20 mouse cellular contexts compared by ENCODE assay signal in genomic region chr3:9444558-9444957, GRCm38 (mm10).
"Had no signal": no experiment of that assay in that cellular context is flagged by ENCODE, and none has a peak within 500 bp of the region (broad histone marks: within the 10 kb centered on the region; RNA-seq: fewer than 3 reads in every experiment).

No protein-coding gene starts in this region.

- H3K27me3 ChIP-seq: limb, embryonic 12.5 days; limb, embryonic 15.5 days; lung, embryonic 15.5 days; neural tube, embryonic 12.5 days; neural tube, embryonic 15.5 days had no signal

- H3K9me3 ChIP-seq: limb, embryonic 15.5 days; lung, embryonic 15.5 days; neural tube, embryonic 15.5 days had no signal

- H3K27ac ChIP-seq: limb, embryonic 12.5 days; limb, embryonic 15.5 days; liver, embryonic 14.5 days; lung, embryonic 15.5 days; midbrain, embryonic 10.5 days; neural tube, embryonic 12.5 days; neural tube, embryonic 15.5 days had no signal

- H3K4me2 ChIP-seq: limb, embryonic 12.5 days; limb, embryonic 15.5 days; liver, embryonic 11.5 days; lung, embryonic 15.5 days; neural tube, embryonic 12.5 days; neural tube, embryonic 15.5 days had no signal

- H3K4me3 ChIP-seq: limb, embryonic 12.5 days; limb, embryonic 15.5 days; lung, embryonic 15.5 days; megakaryocyte, embryonic 14.5 days; midbrain, embryonic 10.5 days; neural tube, embryonic 12.5 days; neural tube, embryonic 15.5 days had no signal

- H3K9ac ChIP-seq: limb, embryonic 12.5 days; limb, embryonic 15.5 days; liver, embryonic 14.5 days; lung, embryonic 15.5 days; neural tube, embryonic 12.5 days; neural tube, embryonic 15.5 days had no signal

- DNase-seq: kidney, adult 9 months; kidney, postnatal 14 days; left cerebral cortex, postnatal 4 days; lung, adult 18-20 months; lung, postnatal 10 days; lung, postnatal 36 days; midbrain, embryonic 14.5 days; right cerebral cortex, adult 18-20 months; right cerebral cortex, postnatal 14 days; right cerebral cortex, postnatal 4 days; thymus, postnatal 36 days had no signal

- H3K4me1 ChIP-seq: limb, embryonic 12.5 days; limb, embryonic 15.5 days; lung, embryonic 15.5 days had no signal
